Mouse (Mus musculus): ENCODE results near the gene 4930438A08Rik. TPM values are rescaled to one million over a fixed set of nuclear protein-coding genes. Genes with fewer than 3 reads are reported as not detected.
"Not testable (repeated sequence)": the region's sequence is repeated elsewhere in the genome, so short reads cannot be mapped to it uniquely, and the experiment has no call there.

The 4930438A08Rik gene
- polyA plus RNA-seq, 1 experiment: 0.04 TPM

DNA sequence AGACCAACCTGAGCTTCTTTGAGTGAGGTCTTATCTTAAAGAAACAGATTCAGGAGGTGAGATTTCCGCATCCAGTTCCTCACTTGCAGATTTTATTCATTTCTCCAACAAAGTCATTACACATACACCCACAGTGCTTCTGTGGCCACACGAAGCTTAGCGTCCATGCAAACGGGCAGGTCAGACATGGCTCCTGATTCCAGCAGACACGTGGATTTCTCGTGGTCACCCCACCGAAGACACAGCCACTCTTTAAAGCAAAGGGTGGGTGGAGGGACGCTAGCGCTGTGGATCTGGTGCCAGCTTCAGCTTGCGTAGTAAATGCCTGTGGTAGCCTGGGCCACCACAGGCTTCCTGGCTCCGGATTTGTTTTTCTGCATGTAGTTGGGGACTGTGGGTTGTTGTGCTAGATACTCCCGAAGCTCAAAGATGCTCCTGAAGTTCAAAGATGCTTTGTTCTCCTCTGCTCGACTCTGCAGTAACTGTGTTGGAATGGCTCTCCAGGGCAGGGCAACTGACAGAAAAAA, 7.4 kb downstream of the 4930438A08Rik start:
- DNase-seq (ENCODE audit: low spot score): no peak

- no peak for DNase-seq (ENCODE audit: low spot score)
Measured at GRCm38 (mm10) chr11:58282518-58282917, 7.9 kb downstream of the 4930438A08Rik start.

GRCm38 (mm10) chr11:58289992-58290682, 15.5 kb downstream of the 4930438A08Rik start:
- no peak for DNase-seq (ENCODE audit: low spot score)

DNA sequence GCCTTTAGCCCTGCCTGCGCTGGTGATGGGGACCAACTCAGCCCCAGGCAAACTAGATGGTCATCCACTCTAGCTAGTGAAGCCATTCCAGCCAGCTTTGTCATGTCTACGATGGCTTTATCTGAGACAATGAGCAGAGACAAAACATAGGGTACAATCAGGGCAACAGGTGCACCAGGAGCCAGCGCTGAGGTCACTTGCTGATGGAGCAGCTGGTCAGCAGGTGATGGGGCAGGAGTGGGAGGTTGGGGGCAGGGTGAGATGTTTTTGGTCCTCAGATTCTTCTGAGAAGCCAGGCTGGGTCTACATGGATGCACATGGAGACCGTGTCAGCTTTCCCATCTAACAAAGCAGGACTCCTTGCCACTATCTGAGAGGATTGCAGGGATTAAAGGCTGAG, 16.2 kb downstream of the 4930438A08Rik start:
- no peak for DNase-seq (ENCODE audit: low spot score)

DNA sequence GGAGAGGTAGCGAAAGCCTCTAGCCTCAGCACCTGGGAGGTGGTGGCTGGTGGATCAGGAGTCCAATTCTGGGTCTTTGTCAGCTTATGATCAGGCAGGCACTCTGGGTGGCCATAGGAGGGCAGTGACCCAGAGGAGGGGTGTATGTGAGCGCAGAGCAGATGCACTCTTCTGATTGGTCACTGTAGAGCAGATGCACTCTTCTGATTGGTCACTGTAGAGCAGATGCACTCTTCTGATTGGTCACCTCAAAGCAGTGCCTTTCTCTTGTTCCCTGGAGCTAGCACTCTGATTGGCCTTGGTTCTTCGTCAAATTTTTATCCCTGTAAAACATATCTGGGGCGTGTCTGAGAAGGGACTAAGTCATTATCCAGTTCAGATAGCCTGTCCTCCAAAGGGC, 18.2 kb downstream of the 4930438A08Rik start:
- DNase-seq (ENCODE audit: low spot score): no peak

DNA sequence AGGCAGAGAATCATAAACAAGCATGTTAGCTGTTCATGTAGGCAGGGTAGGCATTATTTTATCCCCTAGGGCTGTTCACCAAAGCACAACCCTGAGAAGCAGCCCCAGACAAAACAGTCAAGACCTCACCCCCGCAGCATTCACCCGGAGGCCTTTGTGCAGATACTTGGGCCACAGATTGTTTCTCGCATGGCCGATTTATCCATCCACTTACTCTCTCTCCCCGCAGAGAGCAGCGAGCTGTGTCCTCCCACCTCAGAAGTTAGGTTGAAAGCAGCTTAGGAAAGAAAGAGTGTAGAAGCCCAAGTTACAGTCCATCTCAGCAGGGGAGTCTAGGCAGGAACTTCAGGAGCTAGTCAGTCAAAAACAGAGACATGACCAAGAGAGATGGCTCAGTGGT, 22.8 kb downstream of the 4930438A08Rik start:
- no peak for DNase-seq (ENCODE audit: low spot score)

DNA sequence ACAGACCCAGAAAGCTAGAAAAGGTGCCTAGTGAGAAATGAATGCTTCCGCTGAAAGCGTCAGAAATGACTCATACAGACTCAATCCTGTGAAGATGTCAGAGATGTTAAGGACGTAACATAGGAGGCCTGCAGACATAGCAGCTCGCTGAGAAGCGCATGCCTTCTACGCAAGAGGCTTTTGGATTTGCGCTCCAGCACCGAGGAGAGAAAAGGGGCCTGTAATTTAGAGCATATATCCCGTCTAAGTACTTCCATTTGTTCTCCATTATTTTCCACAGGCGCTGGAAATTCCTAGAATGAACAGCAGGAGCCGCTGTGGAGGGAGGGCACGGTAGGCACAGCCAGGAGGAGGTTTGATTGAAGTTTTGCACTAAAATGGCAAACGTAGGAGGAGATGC, 26.5 kb downstream of the 4930438A08Rik start:
- peak; percentile 39 for DNase-seq (ENCODE audit: low spot score)

DNA sequence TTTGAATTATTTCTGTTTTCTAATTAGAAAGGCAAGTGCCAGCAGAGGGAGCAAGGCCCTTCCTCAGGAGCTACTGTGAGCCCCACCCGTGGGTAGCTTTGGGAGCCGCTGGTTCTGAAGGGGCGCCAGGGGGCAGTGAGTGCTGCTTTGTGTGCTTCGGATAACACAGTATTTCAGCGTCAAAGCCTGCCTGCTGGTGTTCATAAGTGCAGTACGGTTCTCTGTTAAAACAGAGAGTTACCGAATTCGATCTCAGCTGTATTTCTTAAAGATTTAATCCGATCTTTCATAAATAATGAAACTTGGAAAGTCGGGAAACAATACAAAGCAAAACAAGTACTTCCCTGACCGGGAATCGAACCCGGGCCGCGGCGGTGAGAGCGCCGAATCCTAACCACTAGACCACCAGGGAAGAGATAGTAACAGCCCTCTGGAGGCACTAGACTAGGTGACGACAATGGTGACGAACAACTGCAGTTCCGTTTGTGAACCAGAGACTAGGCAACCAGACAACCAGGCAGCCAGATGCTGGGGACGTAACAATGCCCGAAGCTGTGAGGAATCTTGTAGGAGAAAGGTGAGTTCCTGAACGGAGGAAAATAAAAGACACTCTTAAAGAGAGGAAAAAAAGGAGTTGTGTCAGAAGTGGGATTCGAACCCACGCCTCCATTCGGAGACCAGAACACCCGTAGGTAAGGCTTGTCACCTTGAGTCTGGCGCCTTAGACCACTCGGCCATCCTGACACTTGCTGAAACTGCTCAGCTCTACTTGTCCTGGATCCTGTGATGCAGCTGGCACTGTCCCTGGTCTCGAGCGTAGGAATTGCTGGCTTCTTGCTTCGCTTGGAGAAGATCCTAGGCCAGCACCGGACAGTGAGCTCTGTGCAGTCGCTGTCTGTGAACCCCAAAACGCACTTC, 27.5 kb downstream of the 4930438A08Rik start:
- DNase-seq (ENCODE audit: low spot score): peak; percentile 99

DNA sequence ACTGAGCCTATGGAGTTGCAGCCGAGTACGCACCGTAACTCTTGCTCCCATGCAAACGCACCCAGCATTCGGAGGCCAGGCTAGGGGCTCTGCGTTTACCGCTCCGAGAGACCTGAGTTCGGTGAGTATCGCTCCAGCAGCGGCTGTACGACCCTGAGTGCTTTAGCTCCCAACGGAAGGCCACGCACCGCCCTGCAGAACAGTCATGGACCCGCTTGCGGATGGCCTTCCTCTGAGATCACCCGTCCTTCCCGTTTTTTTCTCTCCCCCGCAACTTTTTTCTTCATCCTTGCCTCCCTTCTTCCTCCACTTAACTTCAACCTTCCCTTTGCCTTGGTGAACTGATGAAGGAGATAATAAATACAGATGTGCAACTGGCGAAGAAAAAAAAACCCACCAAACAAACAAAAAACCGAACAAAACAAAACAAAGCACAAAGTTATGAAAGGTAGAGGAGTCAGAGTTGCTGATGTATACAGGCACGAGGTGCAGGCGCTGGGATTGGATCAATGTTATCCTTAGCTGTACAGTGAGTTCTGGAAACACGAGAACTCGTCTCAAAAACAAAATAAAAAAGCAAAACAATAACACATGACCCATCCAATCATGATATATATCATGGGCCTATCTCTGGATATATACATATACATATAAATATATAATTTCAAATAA, 28.3 kb downstream of the 4930438A08Rik start:
- no peak for DNase-seq (ENCODE audit: low spot score)

GRCm38 (mm10) chr11:58303594-58303993, 29.0 kb downstream of the 4930438A08Rik start:
- no peak for DNase-seq (ENCODE audit: low spot score)

DNA sequence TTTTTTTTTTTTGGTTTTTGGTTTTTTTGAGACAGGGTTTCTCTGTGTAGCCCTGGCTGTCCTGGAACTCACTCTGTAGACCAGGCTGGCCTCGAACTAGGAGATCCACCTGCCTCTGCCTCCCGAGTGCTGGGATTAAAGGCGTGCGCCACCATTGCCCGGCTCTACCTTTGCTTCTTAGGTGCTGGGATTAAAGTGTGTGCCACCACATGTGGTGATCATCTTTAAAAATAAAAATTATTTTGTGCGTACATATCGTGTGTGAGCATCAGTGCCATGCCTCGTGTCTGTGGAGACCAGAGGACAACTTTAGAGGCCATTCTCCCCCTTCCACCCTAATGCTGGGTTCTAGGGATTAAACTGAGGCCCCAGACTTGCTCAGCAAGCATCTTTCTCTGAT, 30.7 kb downstream of the 4930438A08Rik start:
- DNase-seq (ENCODE audit: low spot score): not testable (repeated sequence)

GRCm38 (mm10) chr11:58306860-58307308, 32.3 kb downstream of the 4930438A08Rik start, which contains the start of gene Zfp692:
Gene Zfp692, plus strand, starts transcription at chr11:58307069.
- peak; percentile 75 for DNase-seq (ENCODE audit: low spot score)

GRCm38 (mm10) chr11:58307411-58308080, 32.9 kb downstream of the 4930438A08Rik start:
- peak; percentile 71 for DNase-seq (ENCODE audit: low spot score)

- no peak for DNase-seq (ENCODE audit: low spot score)
Measured at GRCm38 (mm10) chr11:58308661-58309060, 34.1 kb downstream of the 4930438A08Rik start.

GRCm38 (mm10) chr11:58314069-58314468, 39.5 kb downstream of the 4930438A08Rik start:
- no peak for DNase-seq (ENCODE audit: low spot score)

DNA sequence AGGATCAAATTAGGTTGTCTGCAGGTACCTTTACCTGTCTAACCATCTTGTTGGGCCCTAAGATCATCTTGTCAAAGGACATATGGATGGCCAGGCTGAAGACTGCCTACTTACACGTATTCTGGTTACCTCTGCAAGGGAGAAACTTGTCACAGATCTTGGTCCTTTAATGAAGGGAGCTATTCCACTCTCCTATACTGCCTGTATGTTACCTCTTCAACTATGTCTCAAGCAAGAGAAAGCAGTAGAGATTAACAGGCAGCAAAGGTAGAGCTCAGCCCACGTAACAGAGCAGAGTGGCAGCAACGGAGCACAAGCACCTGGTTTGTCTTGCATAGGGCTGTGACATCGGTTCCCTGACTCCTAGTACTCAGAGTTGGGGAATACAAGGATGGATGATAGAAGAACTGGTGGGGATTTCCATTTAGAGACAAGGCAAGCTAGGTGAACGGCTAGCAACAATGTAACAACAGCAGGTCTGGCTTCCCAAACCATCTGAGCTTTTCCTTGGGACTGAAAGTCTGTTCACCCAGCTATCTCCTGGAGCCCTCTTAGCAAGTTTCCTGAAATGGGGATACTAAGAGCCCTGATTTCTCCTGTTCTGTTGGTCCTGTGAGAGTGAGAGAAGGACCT, 41.1 kb downstream of the 4930438A08Rik start:
- DNase-seq (ENCODE audit: low spot score): no peak

GRCm38 (mm10) chr11:58316344-58316743, 41.7 kb downstream of the 4930438A08Rik start:
- no peak for DNase-seq (ENCODE audit: low spot score)

DNA sequence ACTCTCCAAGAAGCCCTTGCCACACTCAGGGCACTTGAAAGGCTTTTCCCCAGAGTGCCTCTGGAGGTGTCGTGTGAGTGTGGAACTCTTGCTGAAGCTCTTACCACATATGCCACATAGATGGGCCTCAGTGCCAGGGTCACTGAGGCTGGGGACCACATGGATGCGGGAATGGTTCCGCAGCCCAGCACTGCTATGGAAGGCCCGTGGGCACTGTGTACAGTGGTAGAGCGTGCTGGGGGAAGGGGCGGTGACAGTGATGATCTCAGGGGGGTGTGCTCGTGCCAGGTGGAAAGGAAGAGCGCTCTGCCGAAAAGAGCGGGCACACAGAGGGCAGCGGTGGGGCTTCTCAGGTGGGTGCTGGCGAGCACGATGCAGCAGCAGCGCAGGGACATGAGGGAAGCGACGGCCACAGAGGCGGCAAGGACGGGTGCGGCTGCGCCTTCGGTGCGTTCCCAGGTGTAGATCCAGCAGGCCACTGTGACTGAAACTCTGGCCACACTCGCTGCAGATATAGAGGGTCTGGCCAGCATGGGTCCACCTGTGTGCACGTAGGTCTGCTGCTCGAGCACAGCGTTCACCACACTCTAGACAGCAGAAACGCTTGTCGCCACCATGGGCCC, 42.3 kb downstream of the 4930438A08Rik start:
- no peak for DNase-seq (ENCODE audit: low spot score)

DNA sequence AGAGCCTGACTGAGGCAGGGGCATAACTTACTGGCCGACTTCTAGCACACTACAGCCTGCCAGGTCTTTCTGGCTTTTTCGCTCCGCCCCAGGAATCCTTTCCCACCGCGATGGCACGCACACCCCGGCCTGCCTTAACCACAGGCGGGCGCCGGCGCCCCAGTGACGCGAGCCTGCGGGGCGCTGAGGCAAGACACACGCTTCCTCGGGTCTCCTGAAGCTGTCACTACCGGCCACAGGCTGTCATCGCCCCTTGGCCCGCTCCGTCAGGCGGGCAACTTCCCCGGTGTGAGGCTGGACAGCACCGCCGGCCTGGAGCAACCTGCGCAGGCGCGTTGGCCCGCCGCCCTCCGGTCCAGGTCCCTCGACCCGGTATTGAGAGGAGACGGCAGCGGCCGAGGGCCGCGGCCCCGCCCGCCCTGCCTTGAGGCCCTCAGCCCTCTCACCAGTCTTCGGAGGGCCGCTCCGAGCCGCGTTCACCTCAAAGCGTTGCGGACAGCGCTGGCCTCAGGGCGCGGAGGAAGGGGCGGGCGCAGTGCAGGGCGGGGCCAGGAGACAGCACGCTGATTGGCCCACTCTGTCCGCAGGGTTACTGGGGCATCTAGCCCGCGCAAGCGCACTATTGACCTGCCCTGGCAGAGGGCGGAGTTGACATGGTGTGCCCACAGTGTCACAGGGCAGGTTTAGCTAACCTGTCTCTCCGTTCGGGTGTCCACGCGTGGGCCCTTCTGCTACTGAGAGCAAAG, 48.4 kb downstream of the 4930438A08Rik start:
- peak; percentile 93 for DNase-seq (ENCODE audit: low spot score)
